Mouse (Mus musculus) myocyte (in vitro differentiated cells): ENCODE measurements around the gene Foxc2.

Experiments used
- CEBPB ChIP-seq: IDR thresholded peaks from 2 replicates; pipeline ENCODE4 v1.6.1; 2011; ENCODE audit warnings: mild to moderate bottlenecking, moderate library complexity; ENCODE audit not compliant: poor library complexity, insufficient read depth, severe bottlenecking
- E2F4 ChIP-seq: IDR thresholded peaks from one replicate; pipeline ENCODE4 v1.6.1; 2011; ENCODE audit warnings: mild to moderate bottlenecking, control low read depth, moderate library complexity; ENCODE audit not compliant: insufficient read depth
- MAX ChIP-seq: IDR thresholded peaks from one replicate; pipeline ENCODE4 v1.6.1; 2011; ENCODE audit warnings: low read depth, mild to moderate bottlenecking, control low read depth
- MYOG ChIP-seq, 3 experiments: IDR thresholded peaks; one replicate each; pipeline ENCODE4 v1.6.1; 2011; ENCODE audit warnings: control low read depth in 2 of 3, low read depth in 2 of 3, mild to moderate bottlenecking in 2 of 3; ENCODE audit not compliant: insufficient read length in 2 of 3, control insufficient read depth in 1 of 3, insufficient read depth in 1 of 3
- POLR2A ChIP-seq: IDR thresholded peaks from one replicate; pipeline ENCODE4 v1.6.1; 2011; ENCODE audit warnings: low read depth, mild to moderate bottlenecking, control low read depth, moderate library complexity; ENCODE audit not compliant: insufficient read length
- POLR2AphosphoS2 ChIP-seq: IDR thresholded peaks from one replicate; pipeline ENCODE4 v1.6.1; 2011; ENCODE audit warnings: low read depth, control low read depth; ENCODE audit not compliant: insufficient read length
- REST ChIP-seq: IDR thresholded peaks from one replicate; pipeline ENCODE4 v1.6.1; 2011; ENCODE audit warnings: mild to moderate bottlenecking, control low read depth, moderate library complexity; ENCODE audit not compliant: insufficient read depth, insufficient read length
- TCF12 ChIP-seq: IDR thresholded peaks from one replicate; pipeline ENCODE4 v1.6.1; 2011; ENCODE audit warnings: mild to moderate bottlenecking, control low read depth; ENCODE audit not compliant: poor library complexity, insufficient read depth, severe bottlenecking
- USF1 ChIP-seq: IDR thresholded peaks from one replicate; pipeline ENCODE4 v1.6.1; 2011; ENCODE audit warnings: low read depth, mild to moderate bottlenecking, control low read depth, moderate library complexity

- TF ChIP-seq POLR2A (no peak), MAX (no peak), POLR2AphosphoS2 (no peak), REST (no peak), E2F4 (no peak), TCF12 (no peak), CEBPB (no peak), MYOG (IDR thresholded peaks at IDR 0.05; ENCODE audit: control insufficient read depth in 1 of 3, insufficient read depth in 1 of 3, insufficient read length in 2 of 3, low read depth in 2 of 3) (no peak), USF1 (no peak)
Observed at GRCm38 (mm10) chr8:121156990-121157491, 41.1 kb downstream of the Foxc2 start.
